Mouse (Mus musculus) midbrain, embryonic 10.5 days (tissue): ENCODE data around the gene Recql5. TPM values are rescaled to one million over a fixed set of nuclear protein-coding genes. Genes with fewer than 3 reads are reported as not detected.

Experiments
- DNase-seq: peaks from one replicate; pipeline ENCODE4 v3.0.0-alpha.2; 2017; ENCODE audit warnings: low spot score
- H3K27ac ChIP-seq: fragments of 300-500 bp; sonication (generic); replicated peaks from 2 replicates; pipeline ENCODE4 v1.5.1; 2016; ENCODE audit warnings: mild to moderate bottlenecking
- H3K27me3 ChIP-seq: fragments of 300-500 bp; sonication (generic); 2 replicates; pipeline ENCODE4 v1.6.1; 2016; ENCODE audit warnings: low read depth, mild to moderate bottlenecking; ENCODE audit not compliant: poor library complexity, severe bottlenecking
- H3K36me3 ChIP-seq: fragments of 300-500 bp; sonication (generic); 2 replicates; pipeline ENCODE4 v1.6.1; 2016; ENCODE audit warnings: mild to moderate bottlenecking, moderate library complexity
- H3K4me1 ChIP-seq: fragments of 300-500 bp; sonication (generic); 2 replicates; pipeline ENCODE4 v1.6.1; 2016
- H3K4me3 ChIP-seq: fragments of 300-500 bp; sonication (generic); 2 replicates; pipeline ENCODE4 v1.5.1; 2016; ENCODE audit warnings: mild to moderate bottlenecking, moderate library complexity
- H3K9me3 ChIP-seq: fragments of 300-500 bp; sonication (generic); replicated peaks from 2 replicates; pipeline ENCODE4 v1.6.1; 2016; ENCODE audit warnings: mild to moderate bottlenecking
- WGBS: fragments of 180-500 bp; shearing (Covaris S2); methylation state at CpG from one replicate; pipeline ENCODE4 v1.1.7; 2016; 5-methylcytosine and 5-hydroxymethylcytosine counted together
- polyA plus RNA-seq: library from polyadenylated mRNA; unstranded; fragments of >200 nt; fragmentation: Nextera tagmentation; extraction: Ambion mirVana; gene quantifications from 2 replicates; pipeline ENCODE4 v1.2.1, GENCODE M21; 2016

Recql5 gene
- polyA plus RNA-seq, 1 experiment from 2014 or later, result 30.6 TPM

- WGBS, result 81% methylated on average over 11 of the region's 11 CpGs
Observed at GRCm38 (mm10) chr11:115903384-115904230, 29.7 kb downstream of the Recql5 start.

GRCm38 (mm10) chr11:115902831-115903230 is 30.4 kb downstream of the Recql5 start:
- H3K27ac ChIP-seq, result peak overlapping the region; percentile 67
- H3K9me3 ChIP-seq, result no peaks in the 10 kb centered on the region
- DNase-seq, result no peak
- 74% methylated on average over 1 of the region's 1 CpGs for WGBS
- no peaks in the 10 kb centered on the region for H3K27me3 ChIP-seq
- H3K36me3 ChIP-seq, result peaks cover 4% of the 10 kb centered on the region
- peaks cover 80% of the 10 kb centered on the region for H3K4me1 ChIP-seq
- H3K4me3 ChIP-seq, result no peak overlapping the region

More at GRCm38 (mm10) chr11:115903384-115904230, 29.7 kb downstream of the Recql5 start:
- H3K9me3 ChIP-seq, result no peaks in the 10 kb centered on the region
- peak overlapping the region; percentile 67 for H3K27ac ChIP-seq
- peaks cover 10% of the 10 kb centered on the region for H3K36me3 ChIP-seq
- H3K4me1 ChIP-seq, result peaks cover 77% of the 10 kb centered on the region
- H3K27me3 ChIP-seq, result no peaks in the 10 kb centered on the region
- no peak for DNase-seq
- H3K4me3 ChIP-seq, result no peak overlapping the region

GRCm38 (mm10) chr11:115902177-115902576 is 31.1 kb downstream of the Recql5 start:
- H3K27me3 ChIP-seq, result no peaks in the 10 kb centered on the region
- no peak overlapping the region for H3K4me3 ChIP-seq
- WGBS, result 80% methylated on average over 5 of the region's 5 CpGs
- peaks cover 80% of the 10 kb centered on the region for H3K4me1 ChIP-seq
- peak overlapping the region; percentile 67 for H3K27ac ChIP-seq
- peaks cover 9% of the 10 kb centered on the region for H3K36me3 ChIP-seq
- no peaks in the 10 kb centered on the region for H3K9me3 ChIP-seq
- DNase-seq, result no peak

GRCm38 (mm10) chr11:115901338-115902161 is 31.7 kb downstream of the Recql5 start:
- WGBS, result 89% methylated on average over 9 of the region's 9 CpGs
- peaks cover 75% of the 10 kb centered on the region for H3K4me1 ChIP-seq
- H3K9me3 ChIP-seq, result no peaks in the 10 kb centered on the region
- H3K27me3 ChIP-seq, result no peaks in the 10 kb centered on the region
- DNase-seq, result no peak
- peaks cover 15% of the 10 kb centered on the region for H3K36me3 ChIP-seq
- peak overlapping the region; percentile 67 for H3K27ac ChIP-seq
- H3K4me3 ChIP-seq, result no peak overlapping the region

GRCm38 (mm10) chr11:115900561-115901337 is 32.5 kb downstream of the Recql5 start:
- Histone ChIP-seq H3K27me3 (no peaks in the 10 kb centered on the region), H3K4me1 (peaks cover 67% of the 10 kb centered on the region), H3K9me3 (no peaks in the 10 kb centered on the region), H3K4me3 (peak overlapping the region; percentile 18; the same call in 1 of the 2 replicates), H3K36me3 (peaks cover 22% of the 10 kb centered on the region), H3K27ac (peak overlapping the region; percentile 10)
- DNase-seq, result no peak
- 77% methylated on average over 8 of the region's 8 CpGs for WGBS

DNA sequence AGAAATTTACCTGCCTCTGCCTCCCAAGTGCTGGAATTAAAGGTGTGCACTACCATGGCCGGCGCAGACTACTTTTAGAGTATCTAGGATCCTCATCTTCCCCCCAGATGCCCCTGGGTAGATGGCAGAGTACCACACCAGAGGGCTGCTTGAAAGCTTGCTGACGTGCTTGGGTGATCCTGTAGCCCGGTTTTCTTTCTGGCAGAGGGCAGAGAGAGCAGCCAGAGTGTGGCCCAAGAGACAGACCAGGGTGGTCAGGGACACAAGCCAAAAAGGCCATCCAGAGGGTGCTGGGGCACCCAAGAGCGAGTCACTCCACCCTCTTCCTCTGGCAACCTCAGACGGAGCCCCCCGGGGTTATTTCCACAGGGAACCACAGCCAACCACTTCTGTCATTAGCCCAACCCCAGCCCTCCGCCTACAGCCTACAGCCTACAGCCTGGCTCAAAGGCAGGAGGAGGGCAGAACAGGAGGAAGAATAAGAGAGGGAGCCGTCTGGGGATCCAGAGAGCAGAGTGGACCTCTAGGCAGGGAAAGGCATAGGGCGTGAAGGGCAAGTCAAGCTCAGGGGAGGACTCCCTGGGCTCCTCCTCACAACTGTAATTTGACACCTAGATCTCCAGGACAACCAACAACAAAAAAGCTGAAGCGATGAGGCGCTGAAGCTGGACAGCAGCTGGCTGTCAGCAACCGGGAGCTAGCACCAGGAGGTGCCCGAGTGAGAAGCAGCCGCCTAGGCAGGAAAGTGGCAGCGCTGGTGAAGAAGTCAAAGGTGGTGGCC is 33.6 kb downstream of the Recql5 start, which contains the start of gene Smim5:
TSS of gene Smim5 (plus strand) at position 481 of the 781 bp plus-strand sequence.
- DNase-seq, result peak; percentile 66
- Histone ChIP-seq H3K4me1 (peaks cover 56% of the 10 kb centered on the region), H3K27me3 (no peaks in the 10 kb centered on the region), H3K36me3 (peaks cover 31% of the 10 kb centered on the region), H3K27ac (peak within 1 kb of the TSS; percentile 10), H3K4me3 (peak within 1 kb of the TSS; percentile 18; the same call in 1 of the 2 replicates), H3K9me3 (no peaks in the 10 kb centered on the region)
- WGBS, result 32% methylated on average over 16 of the region's 16 CpGs

- no peaks in the 10 kb centered on the region for H3K27me3 ChIP-seq
- peaks cover 37% of the 10 kb centered on the region for H3K36me3 ChIP-seq
- WGBS, result 23% methylated on average over 4 of the region's 4 CpGs
- peaks cover 49% of the 10 kb centered on the region for H3K4me1 ChIP-seq
- DNase-seq, result peak; percentile 53
- H3K4me3 ChIP-seq, result no peak overlapping the region
- no peaks in the 10 kb centered on the region for H3K9me3 ChIP-seq
- H3K27ac ChIP-seq, result peak overlapping the region; percentile 10; the same call in 1 of the 2 replicates
Observed at GRCm38 (mm10) chr11:115898886-115899285, 34.4 kb downstream of the Recql5 start.

DNA sequence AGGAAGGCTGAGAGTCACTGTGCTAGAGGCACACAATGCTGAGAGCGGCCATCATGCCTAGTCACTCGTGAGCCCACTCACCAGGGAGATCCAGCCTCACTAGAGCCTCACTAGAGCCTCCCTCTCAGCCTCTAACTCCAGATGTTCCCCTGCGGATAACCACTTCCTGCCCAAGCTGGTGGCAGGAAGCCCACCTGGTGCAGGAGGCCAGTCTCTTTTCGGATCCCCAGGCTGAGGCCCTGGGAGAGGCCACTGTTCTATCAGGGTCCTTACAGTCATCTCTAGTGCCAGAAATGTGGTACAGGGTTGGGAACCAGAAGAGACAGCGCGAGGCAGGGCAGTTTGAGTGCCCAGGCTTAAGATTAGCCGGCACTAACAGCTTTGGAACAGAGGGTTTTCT is 34.8 kb downstream of the Recql5 start:
- Histone ChIP-seq H3K9me3 (no peaks in the 10 kb centered on the region), H3K4me3 (no peak overlapping the region), H3K36me3 (peaks cover 41% of the 10 kb centered on the region), H3K27me3 (no peaks in the 10 kb centered on the region), H3K27ac (0 out of 2 replicates have a peak overlapping the region, but pooled peaks have one; percentile 28), H3K4me1 (peaks cover 46% of the 10 kb centered on the region)
- 91% methylated on average over 7 of the region's 7 CpGs for WGBS
- no peak for DNase-seq

DNA sequence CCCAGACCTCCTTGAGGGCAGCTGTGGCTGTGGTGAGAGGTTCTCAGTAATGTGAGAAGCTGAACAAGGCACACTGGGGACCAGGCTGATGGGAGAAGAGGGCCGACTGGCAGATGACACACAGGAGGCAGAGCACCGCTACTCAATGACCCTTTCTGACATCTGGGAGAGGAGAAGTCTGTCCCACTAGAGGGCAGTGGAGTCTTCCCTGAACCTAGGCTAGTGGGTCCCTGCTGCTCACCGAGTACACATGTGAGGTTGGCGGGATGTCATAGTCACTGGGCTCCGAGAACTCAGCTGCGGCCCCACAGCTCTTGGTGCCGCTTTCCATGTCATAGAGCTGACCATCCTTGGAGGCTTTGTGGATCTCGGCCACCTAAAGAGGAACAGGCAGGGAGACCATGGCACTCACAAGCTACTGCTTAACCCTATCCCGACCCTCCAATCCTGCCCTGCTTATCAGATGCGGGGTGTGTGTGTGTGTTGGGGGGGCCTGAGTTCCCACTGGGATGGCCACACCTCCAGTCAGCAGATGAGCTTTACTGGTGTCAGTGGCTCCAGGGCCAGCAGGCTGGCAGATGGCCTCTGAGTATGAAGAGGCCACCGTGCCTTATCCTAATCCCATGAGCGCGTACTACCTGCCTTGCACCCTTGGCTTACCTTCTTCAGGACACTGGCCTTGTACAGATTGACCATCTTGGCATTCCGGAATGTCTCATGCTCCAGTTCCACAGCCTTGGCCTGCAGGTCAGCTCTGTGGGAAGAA is 38.3 kb downstream of the Recql5 start:
- WGBS, result 75% methylated on average over 14 of the region's 14 CpGs
- no peak for DNase-seq
- Histone ChIP-seq H3K4me3 (no peak overlapping the region), H3K9me3 (no peaks in the 10 kb centered on the region), H3K4me1 (peaks cover 20% of the 10 kb centered on the region), H3K27ac (no peak overlapping the region), H3K27me3 (no peaks in the 10 kb centered on the region), H3K36me3 (peaks cover 57% of the 10 kb centered on the region)

GRCm38 (mm10) chr11:115893071-115893470 is 40.2 kb downstream of the Recql5 start:
- H3K27me3 ChIP-seq, result no peaks in the 10 kb centered on the region
- peaks cover 57% of the 10 kb centered on the region for H3K36me3 ChIP-seq
- no peak overlapping the region for H3K4me3 ChIP-seq
- H3K27ac ChIP-seq, result no peak overlapping the region
- WGBS, result 91% methylated on average over 9 of the region's 9 CpGs
- H3K9me3 ChIP-seq, result no peaks in the 10 kb centered on the region
- no peak for DNase-seq
- peaks cover 7% of the 10 kb centered on the region for H3K4me1 ChIP-seq

DNA sequence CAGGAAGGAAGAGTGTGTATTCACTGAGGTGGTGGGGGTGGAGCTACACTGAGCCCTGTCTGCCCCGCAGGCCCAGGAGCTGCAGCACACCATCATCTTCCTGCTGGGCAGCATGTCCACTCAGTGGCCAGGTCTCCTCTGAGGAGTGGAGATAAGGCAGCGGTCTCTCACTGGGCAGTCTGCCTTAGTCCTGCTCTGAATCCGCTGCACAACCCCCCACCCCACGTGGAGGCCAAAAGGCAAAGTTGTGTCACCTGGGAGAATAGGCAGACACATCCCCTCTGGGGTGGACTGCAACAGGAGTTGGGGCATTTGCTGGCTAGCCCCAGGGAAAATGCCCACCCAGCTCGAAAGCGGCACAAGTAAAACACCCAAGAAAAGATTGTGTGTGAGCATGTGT is 41.1 kb downstream of the Recql5 start:
- peaks cover 7% of the 10 kb centered on the region for H3K4me1 ChIP-seq
- H3K27ac ChIP-seq, result 0 out of 2 replicates have a peak overlapping the region, but pooled peaks have one; percentile 33
- H3K27me3 ChIP-seq, result no peaks in the 10 kb centered on the region
- no peak for DNase-seq
- no peak overlapping the region for H3K4me3 ChIP-seq
- peaks cover 52% of the 10 kb centered on the region for H3K36me3 ChIP-seq
- WGBS, result 58% methylated on average over 6 of the region's 6 CpGs
- H3K9me3 ChIP-seq, result no peaks in the 10 kb centered on the region
